Mouse (Mus musculus) left cerebral cortex, adult 9 months (tissue): ENCODE data around the gene Slc25a29.

Experiments
- DNase-seq, 2 experiments: peaks; one replicate each; pipeline ENCODE4 v3.0.0; 2022; ENCODE audit warnings: low spot score in 2 of 2

Gene Slc25a29

DNA sequence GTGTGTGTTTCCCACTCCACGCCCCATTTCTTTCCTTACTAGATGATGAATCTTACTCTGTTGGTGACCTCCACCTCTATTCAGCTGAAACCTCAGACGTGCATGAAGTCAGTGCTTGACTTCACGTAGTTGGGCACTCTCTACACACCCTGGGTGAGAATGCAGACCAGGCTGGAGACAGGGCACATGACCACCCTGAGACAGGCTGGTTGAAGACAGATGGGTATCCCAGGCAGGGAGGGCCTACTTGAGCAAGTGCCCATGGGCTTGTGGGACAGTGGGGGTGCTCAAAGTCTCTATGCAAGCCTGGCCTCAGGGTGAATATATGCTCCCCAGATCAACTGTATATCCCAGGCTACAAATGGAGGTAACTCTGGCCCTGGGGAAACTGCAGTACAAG lies 1.3 kb downstream of the Slc25a29 start:
- no peak for DNase-seq

DNA sequence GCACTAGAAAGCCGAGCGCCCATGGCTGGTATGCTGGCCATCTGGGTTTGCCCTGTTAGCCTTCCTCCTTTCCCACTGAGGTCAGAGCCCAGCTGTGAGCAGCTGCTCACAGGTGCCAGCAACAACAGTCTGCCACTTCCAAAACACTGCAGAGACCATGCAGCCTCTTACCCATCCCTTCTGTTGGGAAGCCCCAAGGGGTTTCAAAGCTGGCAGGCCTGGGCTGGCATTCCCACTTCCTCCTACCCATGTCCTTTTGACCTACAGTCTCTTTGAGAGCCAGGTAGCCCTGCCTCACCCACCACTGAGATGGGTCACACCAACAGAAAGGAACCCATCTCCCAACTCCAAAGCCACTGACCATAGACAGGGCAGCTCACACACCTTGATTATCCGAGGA lies 2.3 kb downstream of the Slc25a29 start:
- DNase-seq = no peak

DNA sequence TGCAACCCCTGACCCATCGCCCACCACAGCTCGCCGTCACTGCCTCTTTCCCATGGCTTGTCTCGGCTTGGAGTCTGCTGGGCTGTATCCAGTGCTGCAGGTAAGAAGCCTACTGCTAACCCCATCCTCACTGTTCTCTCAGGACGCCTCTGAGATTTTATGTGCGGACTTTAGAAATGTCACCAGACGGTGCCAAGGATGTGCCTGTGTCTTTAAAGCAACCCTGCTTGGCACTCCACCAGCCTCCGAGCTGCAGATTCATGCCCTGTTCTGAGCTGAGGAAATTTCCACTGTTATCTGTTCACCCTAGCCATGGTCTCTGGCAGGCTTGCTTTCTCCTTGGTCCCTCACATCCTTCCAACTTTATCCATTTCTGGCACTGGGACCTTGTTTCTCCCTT lies 2.8 kb downstream of the Slc25a29 start:
- DNase-seq = no peak

DNA sequence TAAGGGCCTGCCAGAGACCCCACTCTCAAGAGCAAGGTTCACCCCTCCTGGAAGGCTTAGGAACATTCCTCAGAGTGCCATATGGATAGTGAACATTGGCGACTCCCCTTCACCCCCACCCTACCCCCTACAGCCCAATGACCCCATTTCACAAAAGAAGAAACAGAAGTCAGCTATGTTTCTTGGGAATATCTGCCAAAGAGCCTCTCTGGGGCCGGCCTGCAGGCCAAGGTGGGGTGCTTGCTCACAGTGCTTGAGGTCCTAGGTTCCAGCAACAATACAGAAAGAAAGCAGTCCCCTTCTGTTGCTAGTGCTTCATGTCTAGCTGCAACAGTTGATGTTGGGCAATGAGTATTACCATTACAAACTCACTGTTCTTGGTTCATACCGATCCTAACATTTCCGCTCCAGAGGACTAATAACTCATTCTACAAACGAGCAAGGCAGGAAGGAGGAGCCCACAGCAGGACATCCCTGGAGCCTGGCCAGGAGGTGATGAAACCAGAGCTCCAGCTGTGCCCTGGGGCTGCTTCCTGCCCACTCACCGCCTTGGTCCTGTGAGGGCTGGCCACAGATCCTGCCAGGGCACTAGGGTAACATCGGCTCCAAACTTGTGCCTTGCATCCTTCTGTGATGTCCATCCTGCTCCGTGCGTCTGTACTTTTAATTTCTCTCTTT lies 3.6 kb downstream of the Slc25a29 start:
- DNase-seq = no peak

- no peak for DNase-seq
Observed at GRCm38 (mm10) chr12:108830358-108830757, 5.3 kb downstream of the Slc25a29 start.

GRCm38 (mm10) chr12:108829636-108830035 lies 6.0 kb downstream of the Slc25a29 start:
- DNase-seq = no peak

GRCm38 (mm10) chr12:108827641-108828040 lies 8.0 kb downstream of the Slc25a29 start:
- DNase-seq = no peak

- no peak for DNase-seq
Observed at GRCm38 (mm10) chr12:108826958-108827535, 8.6 kb downstream of the Slc25a29 start.

GRCm38 (mm10) chr12:108826282-108826957 lies 9.3 kb downstream of the Slc25a29 start:
- no peak for DNase-seq

DNA sequence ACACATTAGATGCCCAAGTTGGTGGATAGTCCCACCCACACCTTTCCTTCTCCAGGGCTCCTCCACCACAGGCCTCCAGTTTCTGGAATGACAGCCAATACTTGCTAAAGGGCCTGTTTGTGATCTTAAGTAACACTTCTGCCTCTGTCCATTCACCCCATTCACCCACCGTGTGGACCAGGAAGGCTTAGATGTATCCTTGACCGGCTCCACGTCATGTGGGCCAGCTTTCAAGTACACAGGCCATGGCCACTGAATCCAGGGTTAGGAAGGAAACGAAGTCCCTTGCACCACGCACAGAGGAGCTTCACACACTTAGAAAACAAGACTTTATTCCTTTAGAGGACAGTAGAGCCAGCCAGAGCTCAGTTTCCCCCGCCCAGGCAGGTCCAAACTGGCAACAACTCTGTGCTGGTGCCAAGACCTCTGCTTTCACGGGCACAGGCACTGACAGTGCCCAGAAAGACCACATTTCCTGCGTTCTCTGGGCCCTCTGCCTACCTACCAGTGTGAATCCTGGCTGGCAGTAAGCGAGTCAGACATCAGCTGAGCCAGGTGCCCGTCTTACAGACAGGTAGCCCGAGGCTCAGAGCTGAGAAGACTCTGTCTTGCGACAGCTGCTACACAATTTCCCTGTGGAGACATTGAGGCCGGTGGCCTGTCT lies 10.0 kb downstream of the Slc25a29 start:
- DNase-seq = no peak

DNA sequence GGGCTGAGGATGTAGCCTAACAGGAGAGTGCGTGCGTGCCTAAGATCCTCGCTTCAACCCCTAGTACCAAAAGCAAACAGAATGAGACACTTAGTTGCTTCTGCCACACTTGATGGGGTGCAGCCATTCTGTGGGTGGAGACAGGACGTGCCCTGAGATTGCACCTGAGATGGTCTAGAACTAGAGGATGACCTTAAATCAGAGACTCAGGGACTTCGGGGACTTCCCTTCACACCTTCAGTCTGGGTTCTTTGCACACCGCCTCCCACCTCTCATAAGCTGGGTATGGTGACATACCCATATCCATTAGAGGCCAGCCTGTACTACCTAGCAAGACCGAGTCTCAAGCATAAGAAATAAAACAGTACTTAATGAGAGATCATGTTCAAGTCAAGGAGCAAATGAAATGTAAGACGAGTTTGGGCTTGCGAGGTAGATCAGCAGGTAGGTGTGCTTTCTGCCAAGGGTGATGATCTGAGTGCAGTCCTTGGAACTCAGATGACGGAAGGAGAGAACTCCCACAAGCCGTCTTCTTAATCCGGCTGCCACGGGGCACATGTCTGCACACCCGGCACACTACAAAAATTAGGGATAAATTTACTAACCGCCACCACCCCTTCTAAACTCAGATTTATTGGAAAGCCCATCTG lies 11.3 kb downstream of the Slc25a29 start:
- DNase-seq = no peak

DNA sequence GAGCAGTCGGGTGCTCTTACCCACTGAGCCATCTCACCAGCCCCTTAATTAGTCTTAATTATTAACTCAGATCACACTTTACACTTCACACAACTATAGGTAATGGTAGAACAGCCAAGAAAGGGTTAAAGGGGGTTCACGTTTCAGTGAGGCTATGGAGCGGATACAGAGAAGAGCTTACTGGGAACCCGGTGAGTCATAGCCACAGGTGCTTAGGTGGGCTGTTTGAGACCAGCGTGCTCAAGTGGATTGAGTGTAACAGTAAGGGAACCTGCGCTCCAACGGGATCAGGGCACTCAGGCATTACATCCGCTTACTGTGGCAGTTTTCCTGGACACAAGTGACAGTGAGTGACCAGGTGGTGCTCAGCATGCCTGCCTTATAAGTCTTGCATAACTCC lies 12.6 kb downstream of the Slc25a29 start:
- no peak for DNase-seq

- no peak for DNase-seq
Observed at GRCm38 (mm10) chr12:108820461-108820860, 15.2 kb downstream of the Slc25a29 start.

DNA sequence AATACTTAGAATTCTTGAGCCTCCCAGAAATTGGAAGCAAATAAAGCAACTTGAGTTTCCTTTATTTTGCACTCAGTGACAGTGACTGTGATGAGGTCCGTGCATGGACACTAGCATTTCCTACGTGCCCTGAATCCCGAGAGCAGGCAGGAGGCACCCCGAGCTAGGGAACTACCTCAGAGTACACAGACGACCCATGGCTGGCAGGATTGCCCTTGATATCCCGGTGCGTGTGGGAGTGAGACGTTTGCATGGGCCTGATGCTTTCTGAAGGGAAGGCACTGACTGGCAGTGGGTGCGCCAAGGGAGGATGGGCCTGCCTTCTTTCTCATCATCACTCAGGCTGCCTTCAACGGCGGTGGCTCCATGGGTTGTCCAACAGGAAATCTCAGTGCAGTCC lies 19.1 kb downstream of the Slc25a29 start:
- no peak for DNase-seq

DNA sequence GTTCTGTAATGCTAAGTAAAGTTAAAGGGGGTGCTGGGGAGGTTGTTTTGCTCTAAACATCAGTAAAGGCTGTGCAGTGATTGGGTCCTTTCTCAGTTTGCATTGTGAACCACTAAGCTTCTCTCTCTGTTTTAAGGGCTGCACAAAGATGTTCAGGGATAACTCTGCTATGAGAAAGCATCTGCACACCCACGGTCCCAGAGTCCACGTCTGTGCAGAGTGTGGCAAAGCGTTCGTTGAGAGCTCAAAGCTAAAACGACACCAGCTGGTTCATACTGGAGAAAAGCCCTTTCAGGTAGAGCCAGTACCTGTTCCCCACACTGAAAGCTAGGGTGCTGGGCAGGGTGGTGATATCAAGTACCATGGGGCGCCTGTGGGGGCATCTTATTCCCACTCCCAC lies 21.2 kb downstream of the Slc25a29 start:
- DNase-seq = no peak

GRCm38 (mm10) chr12:108812463-108812862 lies 23.2 kb downstream of the Slc25a29 start:
- no peak for DNase-seq

- no peak for DNase-seq
Observed at GRCm38 (mm10) chr12:108811133-108811532, 24.6 kb downstream of the Slc25a29 start.

GRCm38 (mm10) chr12:108810309-108810708 lies 25.4 kb downstream of the Slc25a29 start:
- no peak for DNase-seq

DNA sequence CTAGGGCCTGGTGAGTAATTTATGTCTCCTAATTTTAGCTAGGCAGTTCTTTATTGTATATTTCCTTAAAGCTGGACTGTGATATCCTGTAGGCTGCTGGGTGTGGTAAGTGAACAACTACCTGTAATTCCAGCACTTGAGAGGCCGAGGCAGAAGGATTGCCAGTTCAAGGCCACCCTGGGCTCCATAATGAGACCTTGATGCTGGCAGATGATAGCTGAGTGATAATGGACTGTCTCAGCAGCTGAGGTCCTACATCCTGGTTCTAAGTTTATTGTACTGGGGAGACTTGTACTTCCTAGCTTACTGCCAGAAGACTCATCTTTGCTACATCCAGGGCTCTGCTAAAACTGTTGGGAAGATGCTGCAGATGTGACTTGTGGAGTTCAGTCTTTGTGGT lies 25.9 kb downstream of the Slc25a29 start:
- no peak for DNase-seq

GRCm38 (mm10) chr12:108808465-108808864 lies 27.2 kb downstream of the Slc25a29 start:
- DNase-seq = no peak

DNA sequence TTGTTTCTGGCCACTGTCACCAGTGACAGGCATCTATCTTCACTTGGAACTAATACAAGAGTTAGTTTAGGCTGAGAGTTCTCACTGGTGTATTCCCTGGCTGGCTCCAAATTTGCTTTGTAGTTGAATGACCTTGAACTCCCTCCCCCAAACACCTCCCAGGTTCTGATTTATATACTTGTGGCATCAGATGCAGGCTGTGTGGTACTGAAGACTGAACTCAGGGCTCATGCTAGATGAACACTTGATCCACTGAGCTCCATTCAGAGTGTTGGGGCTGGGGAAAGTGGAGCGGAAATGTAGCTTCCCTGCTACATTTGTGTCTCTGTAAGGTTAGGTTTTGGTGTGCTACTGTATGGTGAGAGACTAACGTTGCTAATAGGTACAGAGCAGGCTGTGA lies 31.3 kb downstream of the Slc25a29 start:
- no peak for DNase-seq

- no peak for DNase-seq
Observed at GRCm38 (mm10) chr12:108801613-108802012, 34.1 kb downstream of the Slc25a29 start.
